Mouse (Mus musculus): ENCODE data around the gene Pcmt1.
"Not testable (repeated sequence)": the region's sequence is repeated elsewhere in the genome, so short reads cannot be mapped to it uniquely, and the experiment has no call there.

Pcmt1 gene

GRCm38 (mm10) chr10:7645911-7646310, 35.0 kb downstream of the Pcmt1 start:
- no peak for DNase-seq (ENCODE audit: low spot score)

- DNase-seq (ENCODE audit: low spot score) = no peak
These were observed 40.6 kb downstream of the Pcmt1 start for GRCm38 (mm10) chr10:7640366-7640765.

DNA sequence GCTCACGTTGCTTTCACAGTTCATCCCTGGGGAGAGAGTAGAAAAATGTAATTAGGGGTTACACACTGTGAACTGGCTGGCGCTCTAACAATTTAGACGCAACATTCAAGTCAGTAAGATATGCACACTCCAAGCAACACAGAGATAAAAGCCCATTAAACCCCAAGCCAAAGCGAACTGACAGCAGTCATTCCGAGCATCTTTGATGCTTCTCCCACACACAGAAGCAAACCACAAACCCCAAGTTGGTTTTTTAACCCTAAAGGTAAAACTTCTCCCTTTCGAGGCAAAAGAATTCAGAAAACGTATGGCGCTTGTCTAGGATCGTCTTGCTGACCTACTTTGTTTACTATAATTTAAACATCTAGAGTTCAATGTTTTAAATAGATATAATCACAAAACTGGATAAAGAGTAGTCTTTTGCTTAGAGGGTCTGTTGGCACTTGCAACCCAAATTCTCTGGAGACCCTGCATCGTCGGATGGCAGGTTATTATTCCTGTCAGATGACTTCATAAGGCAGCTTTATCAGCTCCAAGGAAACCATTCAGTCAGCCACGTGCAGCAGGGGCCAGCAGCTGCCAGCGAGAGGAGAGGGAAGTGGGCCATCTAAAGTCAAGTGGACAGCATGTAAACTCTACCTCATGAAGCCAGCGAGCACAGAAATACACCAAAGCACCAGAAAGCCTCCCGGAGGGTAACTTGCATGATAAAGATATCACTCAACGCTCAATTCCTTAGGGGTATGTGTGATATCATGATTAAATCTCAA, 49.8 kb downstream of the Pcmt1 start:
- DNase-seq (ENCODE audit: low spot score) = no peak

DNA sequence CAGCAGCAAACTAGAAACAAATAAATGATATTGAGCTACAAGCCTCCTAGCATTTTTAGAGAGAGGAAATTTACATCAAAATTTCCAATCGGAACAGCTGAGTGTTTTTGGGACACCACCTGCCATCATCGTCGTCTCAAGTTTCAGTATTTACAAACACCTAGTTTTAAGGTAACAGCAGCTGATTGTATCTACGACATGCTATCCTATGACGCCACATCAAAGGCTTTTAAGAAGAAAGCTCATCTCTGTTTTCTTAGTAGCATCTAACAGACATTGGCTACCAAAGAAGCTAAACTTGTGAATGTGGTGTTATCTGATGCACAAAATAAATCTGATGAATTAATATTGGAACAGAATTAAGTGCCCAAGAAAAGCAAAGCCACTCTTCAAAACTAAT, 50.6 kb downstream of the Pcmt1 start:
- DNase-seq (ENCODE audit: low spot score) = no peak

GRCm38 (mm10) chr10:7629092-7629491, 51.8 kb downstream of the Pcmt1 start:
- DNase-seq (ENCODE audit: low spot score) = no peak

DNA sequence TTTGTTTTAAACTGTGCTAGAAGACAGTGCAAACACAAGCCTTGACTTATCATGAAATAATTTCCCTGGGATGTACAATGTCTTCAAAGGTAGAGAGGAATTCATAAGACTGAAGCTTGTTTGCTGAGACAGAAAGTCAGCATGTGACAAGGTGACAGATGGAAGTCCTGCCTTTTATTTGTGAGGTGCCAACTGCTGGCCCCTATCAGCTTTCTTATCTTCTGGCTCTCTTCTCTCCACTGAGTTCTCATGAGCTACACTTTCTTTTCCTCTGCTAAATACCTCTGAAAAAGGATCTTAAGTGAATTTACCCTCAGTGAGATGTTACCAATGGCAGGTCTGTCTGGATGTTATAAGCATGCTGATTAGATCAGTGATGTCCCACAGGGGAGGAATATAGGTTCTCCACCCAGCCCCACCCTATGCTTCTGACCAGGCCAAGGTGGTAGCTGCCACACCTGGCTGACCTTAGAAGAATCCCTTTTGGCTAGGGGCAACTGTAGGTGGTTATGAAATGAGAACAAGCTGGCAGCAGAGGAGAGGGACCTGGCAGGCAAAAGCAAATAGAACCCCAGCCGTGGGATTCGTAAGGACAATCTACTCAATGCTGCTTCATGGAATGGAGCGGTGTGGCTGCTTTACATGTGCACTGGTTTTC, 56.9 kb downstream of the Pcmt1 start:
- DNase-seq (ENCODE audit: low spot score) = no peak

- DNase-seq (ENCODE audit: low spot score) = no peak
These were observed 58.6 kb downstream of the Pcmt1 start for GRCm38 (mm10) chr10:7622378-7622777.

- no peak for DNase-seq (ENCODE audit: low spot score)
These were observed 60.2 kb downstream of the Pcmt1 start for GRCm38 (mm10) chr10:7620723-7621122.

DNA sequence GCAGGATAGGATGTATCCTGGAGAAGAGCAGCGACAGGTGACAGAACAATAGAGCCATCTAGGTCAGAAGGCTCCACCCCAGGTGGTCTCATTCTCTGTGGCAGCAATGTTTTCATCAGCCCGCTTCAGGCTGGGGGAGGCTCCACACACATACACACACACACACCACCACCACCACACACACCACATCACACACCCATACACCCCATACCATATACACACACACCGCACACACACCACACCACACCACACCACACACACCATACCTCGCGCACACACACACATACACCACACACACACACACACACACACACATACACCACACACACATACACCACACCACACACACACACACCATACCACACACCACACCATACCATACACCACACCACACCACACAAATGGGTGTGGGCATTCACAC, 61.1 kb downstream of the Pcmt1 start:
- DNase-seq (ENCODE audit: low spot score) = no peak

- not testable (repeated sequence) for DNase-seq (ENCODE audit: low spot score)
These were observed 63.4 kb downstream of the Pcmt1 start for GRCm38 (mm10) chr10:7617556-7617955.

DNA sequence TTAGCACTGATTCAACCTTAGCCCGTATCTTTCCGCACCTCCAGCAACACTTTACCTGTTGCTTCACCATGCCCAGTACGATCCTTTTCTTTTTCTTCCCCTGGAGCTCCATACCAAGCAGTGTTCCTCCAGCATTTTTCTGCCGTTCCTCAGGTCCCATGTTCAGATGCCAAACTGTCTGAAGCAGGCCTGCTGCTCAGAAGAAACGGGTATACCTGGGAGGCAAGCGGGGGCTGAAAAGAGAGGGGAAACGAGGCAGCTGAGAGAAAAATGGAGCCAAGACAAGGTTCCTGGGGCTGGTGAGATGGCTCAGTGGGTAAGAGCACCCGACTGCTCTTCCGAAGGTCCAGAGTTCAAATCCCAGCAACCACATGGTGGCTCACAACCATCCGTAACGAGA, 63.8 kb downstream of the Pcmt1 start:
- not testable (repeated sequence) for DNase-seq (ENCODE audit: low spot score)

DNA sequence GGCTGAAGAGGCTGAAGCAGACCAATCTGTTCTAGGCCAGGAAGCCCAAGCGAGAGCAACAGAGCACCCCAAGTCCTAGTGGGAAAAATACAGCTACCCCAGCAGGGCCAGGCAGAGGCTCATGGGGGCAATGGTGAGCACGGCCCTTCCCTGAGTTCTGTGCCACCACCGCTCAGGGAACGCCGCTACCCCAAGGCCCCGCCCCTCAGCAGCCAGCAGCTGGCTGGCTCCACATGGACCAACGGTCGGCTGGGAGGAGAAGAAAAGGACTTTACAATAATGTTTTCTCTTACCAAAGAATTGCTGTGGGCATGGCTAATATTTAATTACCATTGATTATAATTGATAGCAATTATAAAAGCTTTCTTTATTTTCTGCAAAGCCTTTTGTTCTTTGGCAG, 66.1 kb downstream of the Pcmt1 start:
- DNase-seq (ENCODE audit: low spot score) = no peak

- not testable (repeated sequence) for DNase-seq (ENCODE audit: low spot score)
These were observed 68.7 kb downstream of the Pcmt1 start for GRCm38 (mm10) chr10:7612210-7612609.

GRCm38 (mm10) chr10:7611647-7612046, 69.3 kb downstream of the Pcmt1 start:
- no peak for DNase-seq (ENCODE audit: low spot score)

DNA sequence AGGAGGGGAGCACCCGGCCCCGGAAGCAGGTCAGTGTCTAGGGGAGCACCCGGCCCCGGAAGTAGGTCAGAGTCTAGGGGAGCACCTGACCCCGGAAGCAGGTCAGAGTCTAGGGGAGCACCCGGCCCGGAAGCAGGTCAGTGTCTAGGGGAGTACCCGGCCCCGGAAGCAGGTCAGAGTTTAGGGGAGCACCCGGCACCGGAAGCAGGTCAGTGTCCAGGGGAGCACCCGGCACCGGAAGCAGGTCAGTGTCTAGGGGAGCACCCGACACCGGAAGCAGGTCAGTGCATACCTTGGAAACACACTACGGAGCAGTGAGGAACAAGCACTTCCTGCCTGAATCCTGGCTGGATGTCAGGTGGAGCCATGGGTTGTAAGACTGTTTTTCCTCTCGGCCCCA, 72.3 kb downstream of the Pcmt1 start:
- DNase-seq (ENCODE audit: low spot score) = no peak

- no peak for DNase-seq (ENCODE audit: low spot score)
These were observed 74.5 kb downstream of the Pcmt1 start for GRCm38 (mm10) chr10:7606437-7606836.

DNA sequence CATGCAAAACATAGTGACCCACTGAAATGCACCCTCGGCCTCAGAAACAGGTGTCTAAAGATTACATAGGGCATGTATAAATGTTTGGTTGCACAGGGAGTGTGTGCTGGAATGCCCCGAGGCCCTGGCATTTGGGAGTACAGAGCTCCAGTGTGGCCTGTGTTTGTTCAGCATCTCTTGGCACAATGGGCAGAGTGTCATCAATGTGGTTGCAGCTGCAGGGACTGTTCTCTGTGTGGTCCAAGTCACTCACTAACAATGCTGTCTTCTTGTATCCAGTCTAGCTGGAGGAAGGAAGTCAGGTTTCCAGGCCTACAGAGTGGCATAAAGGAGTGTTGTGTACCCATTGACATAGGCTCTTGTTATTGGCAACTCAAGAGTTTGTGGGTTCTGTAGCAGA, 75.8 kb downstream of the Pcmt1 start:
- no peak for DNase-seq (ENCODE audit: low spot score)

- DNase-seq (ENCODE audit: low spot score) = peak; percentile 66
These were observed 80.3 kb downstream of the Pcmt1 start for GRCm38 (mm10) chr10:7600647-7601046.

- DNase-seq (ENCODE audit: low spot score) = no peak
These were observed 82.8 kb downstream of the Pcmt1 start for GRCm38 (mm10) chr10:7598177-7598576.

DNA sequence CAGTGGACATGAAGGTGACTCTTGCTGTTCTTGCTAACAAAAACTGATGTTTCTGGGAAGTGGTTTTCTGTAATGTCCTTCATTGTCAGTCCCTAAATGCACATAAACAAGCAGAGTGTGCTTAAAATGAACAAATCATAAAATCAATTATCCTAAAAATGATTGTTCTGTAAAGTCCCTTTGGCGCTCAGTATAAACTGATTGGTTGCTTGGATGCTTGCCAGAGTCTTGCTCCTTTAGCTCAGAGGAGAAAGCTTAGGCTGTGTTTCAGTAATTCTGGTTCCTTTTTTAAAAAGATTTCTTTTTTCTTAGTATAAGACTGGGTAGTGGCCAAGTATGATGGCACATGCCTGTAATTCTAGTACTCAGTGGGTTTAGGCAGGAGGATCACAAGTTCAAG, 84.7 kb downstream of the Pcmt1 start:
- no peak for DNase-seq (ENCODE audit: low spot score)

DNA sequence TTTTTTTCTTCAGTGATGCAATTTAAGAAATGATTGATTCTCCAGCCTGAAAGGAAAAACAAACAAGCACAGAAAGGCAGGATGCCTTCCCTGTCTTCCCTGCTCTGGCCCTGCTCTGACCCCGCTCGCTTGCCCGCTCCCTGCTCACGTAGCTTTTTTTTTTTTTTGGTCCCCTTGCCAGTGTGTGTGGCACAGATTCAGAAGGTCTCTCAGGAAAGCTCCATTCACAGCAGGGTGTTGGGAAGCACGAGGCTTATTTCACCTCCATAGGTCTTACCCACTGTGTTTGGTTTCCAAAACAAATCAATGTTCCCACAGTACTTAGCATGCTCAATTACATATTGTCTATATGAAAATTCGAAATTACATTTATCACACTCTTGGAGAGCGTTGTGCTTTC, 86.1 kb downstream of the Pcmt1 start:
- DNase-seq (ENCODE audit: low spot score) = no peak

DNA sequence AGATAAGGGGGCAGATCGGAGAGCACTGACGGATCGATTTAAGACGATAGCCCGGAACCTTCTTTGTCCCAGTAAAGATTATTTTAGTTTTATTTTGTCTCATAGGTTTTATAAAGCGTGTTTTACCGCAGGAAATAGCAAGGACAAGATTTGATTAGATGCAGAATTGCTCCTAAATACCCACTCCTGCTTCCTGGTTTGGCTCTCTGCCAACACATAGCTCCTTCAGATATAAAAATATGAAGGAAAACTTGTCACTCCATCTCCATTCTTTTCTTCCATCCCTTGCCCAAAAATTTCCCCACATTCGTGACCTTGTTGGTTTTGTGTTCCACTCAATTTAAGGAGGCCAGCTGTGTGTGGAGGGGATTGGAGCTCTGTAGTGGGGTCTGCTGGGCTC, 90.1 kb downstream of the Pcmt1 start:
- DNase-seq (ENCODE audit: low spot score) = no peak

DNA sequence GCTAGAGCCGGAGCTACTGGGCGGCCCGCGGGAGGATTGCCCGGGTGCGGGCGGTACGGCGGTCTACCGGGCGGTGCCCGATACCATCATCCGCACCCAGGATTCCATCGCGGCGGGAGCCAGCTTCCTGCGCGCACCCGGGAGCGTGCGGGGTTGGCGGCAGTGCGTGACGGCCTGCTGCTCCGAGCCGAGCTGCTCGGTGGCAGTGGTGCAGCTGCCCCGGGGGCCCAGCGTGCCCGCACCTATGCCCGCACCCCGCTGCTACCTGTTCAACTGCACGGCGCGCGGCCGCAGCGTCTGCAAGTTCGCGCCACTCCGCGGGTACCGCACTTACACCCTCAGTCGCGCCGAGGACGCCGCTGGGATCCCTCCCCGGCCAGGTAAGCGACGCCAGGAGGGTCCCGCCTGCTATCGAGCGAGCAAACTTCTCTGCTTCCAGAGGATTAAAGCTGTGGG, 90.7 kb downstream of the Pcmt1 start:
- DNase-seq (ENCODE audit: low spot score) = peak; percentile 12
